Mouse (Mus musculus): Measurements from ENCODE around the gene Ccdc151. TPM values are rescaled to one million over a fixed set of nuclear protein-coding genes. Genes with fewer than 3 reads are reported as not detected.

Ccdc151 gene
- polyA plus RNA-seq, 1 experiment from 2014 or later = 5.0 TPM

GRCm38 (mm10) chr9:21962416-21963059 is 39.9 kb downstream of the Ccdc151 start:
- 0 out of 2 replicates have a peak, but pooled peaks cover under 1% of the 10 kb centered on the region for H3K36me3 ChIP-seq (replicated peaks)
- H3K27me3 ChIP-seq = peaks cover 55% of the 10 kb centered on the region
- peak overlapping the region; percentile 42 for H3K4me3 ChIP-seq (replicated peaks)
- 3% methylated on average over 34 of the region's 34 CpGs for WGBS
- H3K9me3 ChIP-seq = no peaks in the 10 kb centered on the region
- ATAC-seq (ENCODE audit: low FRiP score) = peak; percentile 83
- peak overlapping the region; percentile 72 for H3K4me2 ChIP-seq
- H3K27ac ChIP-seq = no peak overlapping the region
- peaks cover 28% of the 10 kb centered on the region for H3K4me1 ChIP-seq
- peak overlapping the region; percentile 45 for H3K9ac ChIP-seq

GRCm38 (mm10) chr9:21962010-21962409 is 40.4 kb downstream of the Ccdc151 start:
- peaks cover 28% of the 10 kb centered on the region for H3K4me1 ChIP-seq
- no peak overlapping the region for H3K27ac ChIP-seq
- peak; percentile 47 for ATAC-seq (ENCODE audit: low FRiP score)
- H3K36me3 ChIP-seq (replicated peaks) = 0 out of 2 replicates have a peak, but pooled peaks cover 4% of the 10 kb centered on the region
- no peaks in the 10 kb centered on the region for H3K9me3 ChIP-seq
- peak overlapping the region; percentile 45 for H3K9ac ChIP-seq
- peaks cover 55% of the 10 kb centered on the region for H3K27me3 ChIP-seq
- peak overlapping the region; percentile 42 for H3K4me3 ChIP-seq (replicated peaks)
- H3K4me2 ChIP-seq = peak overlapping the region; percentile 72
- WGBS = under 1% methylated on average over 15 of the region's 15 CpGs

GRCm38 (mm10) chr9:21961366-21961980 is 41.0 kb downstream of the Ccdc151 start:
- Histone ChIP-seq H3K4me3 (replicated peaks) (peak overlapping the region; percentile 42), H3K9me3 (no peaks in the 10 kb centered on the region), H3K27me3 (peaks cover 55% of the 10 kb centered on the region), H3K27ac (no peak overlapping the region), H3K9ac (no peak overlapping the region), H3K4me2 (peak overlapping the region; percentile 72), H3K4me1 (peaks cover 32% of the 10 kb centered on the region), H3K36me3 (replicated peaks) (0 out of 2 replicates have a peak, but pooled peaks cover 4% of the 10 kb centered on the region)
- 2% methylated on average over 35 of the region's 35 CpGs for WGBS
- no peak for ATAC-seq (ENCODE audit: low FRiP score)

GRCm38 (mm10) chr9:21960558-21961208 is 41.8 kb downstream of the Ccdc151 start:
- ATAC-seq (ENCODE audit: low FRiP score) = no peak
- H3K36me3 ChIP-seq (replicated peaks) = 0 out of 2 replicates have a peak, but pooled peaks cover 4% of the 10 kb centered on the region
- no peak overlapping the region; the same call in 1 of the 2 replicates for H3K4me3 ChIP-seq (replicated peaks)
- no peaks in the 10 kb centered on the region for H3K9me3 ChIP-seq
- peaks cover 35% of the 10 kb centered on the region for H3K4me1 ChIP-seq
- peak overlapping the region; percentile 30; the same call in 1 of the 2 replicates for H3K4me2 ChIP-seq
- 8% methylated on average over 26 of the region's 26 CpGs for WGBS
- peaks cover 55% of the 10 kb centered on the region for H3K27me3 ChIP-seq
- H3K9ac ChIP-seq = no peak overlapping the region
- H3K27ac ChIP-seq = no peak overlapping the region

DNA sequence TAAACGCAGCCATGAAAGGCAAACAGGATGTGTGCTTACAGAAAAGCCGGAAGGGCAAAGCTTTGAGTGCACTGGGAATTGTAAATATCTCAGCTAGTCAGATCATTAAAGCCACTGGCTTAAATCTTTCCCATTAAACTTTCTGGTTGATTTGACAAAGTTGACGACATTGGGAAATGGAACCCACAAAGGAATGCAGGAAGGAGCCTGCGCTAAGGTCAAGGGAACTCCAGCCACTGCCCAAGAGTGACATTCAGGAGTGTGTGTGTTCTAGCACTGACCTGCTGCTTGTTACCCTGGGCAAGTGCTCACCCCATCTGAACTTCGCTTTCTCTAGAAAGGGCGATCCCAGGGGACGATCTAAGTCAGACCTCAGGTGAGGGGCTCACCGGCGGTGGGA is 42.3 kb downstream of the Ccdc151 start:
- Histone ChIP-seq H3K4me2 (no peak overlapping the region), H3K27me3 (peaks cover 55% of the 10 kb centered on the region), H3K4me1 (peaks cover 35% of the 10 kb centered on the region), H3K36me3 (replicated peaks) (0 out of 2 replicates have a peak, but pooled peaks cover 4% of the 10 kb centered on the region), H3K27ac (no peak overlapping the region), H3K9me3 (no peaks in the 10 kb centered on the region), H3K9ac (no peak overlapping the region), H3K4me3 (replicated peaks) (no peak overlapping the region)
- 46% methylated on average over 9 of the region's 9 CpGs for WGBS
- no peak for ATAC-seq (ENCODE audit: low FRiP score)

DNA sequence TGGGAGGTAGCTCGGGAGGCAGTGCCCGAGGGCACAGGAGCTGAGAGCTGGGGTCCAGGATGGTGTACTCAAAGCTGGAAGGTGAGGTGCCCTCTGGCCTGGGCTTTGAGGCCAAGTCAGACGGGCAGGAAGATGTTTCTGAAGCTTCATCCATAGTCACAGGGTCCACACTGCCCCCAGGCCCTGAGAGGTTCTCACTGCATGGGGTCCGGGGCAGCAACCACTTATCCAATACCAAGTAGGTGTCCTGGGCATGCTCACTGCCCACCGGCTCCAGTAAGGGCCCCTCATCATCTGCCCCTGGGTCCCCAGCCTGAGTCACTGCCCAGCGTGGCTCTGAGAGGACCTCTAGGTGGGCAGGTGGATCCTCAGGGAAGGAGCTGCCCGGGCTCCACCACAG is 43.2 kb downstream of the Ccdc151 start:
- no peak overlapping the region for H3K4me3 ChIP-seq (replicated peaks)
- WGBS = 85% methylated on average over 7 of the region's 7 CpGs
- H3K27me3 ChIP-seq = peaks cover 54% of the 10 kb centered on the region
- 0 out of 2 replicates have a peak, but pooled peaks cover 4% of the 10 kb centered on the region for H3K36me3 ChIP-seq (replicated peaks)
- no peak overlapping the region for H3K27ac ChIP-seq
- ATAC-seq (ENCODE audit: low FRiP score) = no peak
- H3K4me1 ChIP-seq = peaks cover 40% of the 10 kb centered on the region
- no peaks in the 10 kb centered on the region for H3K9me3 ChIP-seq
- no peak overlapping the region for H3K9ac ChIP-seq
- no peak overlapping the region for H3K4me2 ChIP-seq

DNA sequence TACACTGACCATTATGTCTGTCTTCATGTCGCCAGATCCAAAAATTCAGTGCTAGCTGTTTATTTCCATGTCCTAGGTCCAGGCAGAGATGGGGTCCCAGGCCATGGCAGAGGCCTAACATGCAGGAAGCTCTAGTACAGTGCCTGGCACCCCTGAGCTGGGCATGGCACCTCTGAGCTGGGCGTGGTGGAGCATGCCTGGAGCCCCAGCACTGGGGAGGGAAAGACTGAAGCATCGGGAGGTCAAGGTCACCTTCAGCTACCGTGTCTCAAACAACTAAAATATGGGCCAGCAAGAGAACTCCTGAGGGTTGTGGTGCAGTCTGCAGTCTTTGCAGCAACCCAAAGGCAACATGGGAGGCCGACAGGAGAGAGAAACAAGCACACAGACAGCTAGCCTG is 44.1 kb downstream of the Ccdc151 start:
- no peak overlapping the region for H3K4me3 ChIP-seq (replicated peaks)
- no peak for ATAC-seq (ENCODE audit: low FRiP score)

DNA sequence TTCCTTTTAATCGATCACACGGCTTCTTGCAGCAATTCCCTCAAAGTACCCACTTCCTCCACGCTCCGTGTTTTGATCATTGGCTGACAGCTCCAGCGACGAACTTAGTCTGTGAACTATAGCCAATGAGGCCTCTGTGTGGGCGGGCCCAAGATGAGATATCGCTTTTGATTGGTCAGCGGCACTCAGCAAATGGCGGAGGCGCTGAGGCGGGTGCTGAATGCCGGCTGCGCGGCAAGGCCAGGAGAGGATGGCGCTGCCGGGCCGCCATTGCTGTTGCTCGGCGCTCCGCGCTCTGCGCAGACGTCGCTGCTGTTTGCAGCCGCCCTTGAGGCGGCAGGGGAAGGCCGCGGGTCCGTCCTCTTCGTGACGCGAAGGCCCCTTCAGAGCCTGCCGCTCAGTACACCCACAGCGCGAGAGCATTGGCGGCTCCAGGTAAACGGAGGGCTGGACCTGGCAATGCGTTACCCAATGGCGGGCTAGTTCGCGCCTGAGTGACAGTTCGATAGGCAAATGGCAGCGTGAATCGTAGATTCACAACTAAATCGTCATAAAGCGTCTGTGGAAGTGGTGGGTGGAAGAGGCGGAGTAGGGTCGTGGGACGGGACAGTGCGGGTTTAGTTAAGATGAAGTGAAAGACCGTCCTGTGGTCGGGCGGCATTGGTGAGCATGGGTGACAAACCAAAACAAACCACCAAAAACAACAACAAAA is 46.7 kb downstream of the Ccdc151 start, which contains the start of gene Swsap1:
Gene Swsap1 (plus strand): TSS at position 186 of the 712 bp plus-strand sequence.
- H3K4me2 ChIP-seq = peak within 1 kb of the TSS; percentile 65
- under 1% methylated on average over 49 of the region's 54 CpGs for WGBS
- peak within 1 kb of the TSS; percentile 93 for H3K27ac ChIP-seq
- H3K9ac ChIP-seq = peak within 1 kb of the TSS; percentile 81
- peaks cover 19% of the 10 kb centered on the region for H3K27me3 ChIP-seq
- H3K4me3 ChIP-seq (replicated peaks) = peak within 1 kb of the TSS; percentile 71
- H3K36me3 ChIP-seq (replicated peaks) = 0 out of 2 replicates have a peak, but pooled peaks cover 4% of the 10 kb centered on the region
- peaks cover 26% of the 10 kb centered on the region for H3K4me1 ChIP-seq
- peak; percentile 98 for ATAC-seq (ENCODE audit: low FRiP score)
- 0 out of 2 replicates have a peak, but pooled peaks cover 3% of the 10 kb centered on the region for H3K9me3 ChIP-seq

More for the DNA sequence above, 44.1 kb downstream of the Ccdc151 start:
- Histone ChIP-seq H3K9me3 (no peaks in the 10 kb centered on the region), H3K9ac (no peak overlapping the region), H3K4me1 (peaks cover 42% of the 10 kb centered on the region), H3K4me2 (no peak overlapping the region), H3K27me3 (peaks cover 45% of the 10 kb centered on the region), H3K27ac (no peak overlapping the region), H3K36me3 (replicated peaks) (0 out of 2 replicates have a peak, but pooled peaks cover 4% of the 10 kb centered on the region)
- WGBS = 83% methylated on average over 5 of the region's 5 CpGs

GRCm38 (mm10) chr9:21955225-21955569 is 47.2 kb downstream of the Ccdc151 start:
- peak overlapping the region; percentile 65 for H3K4me2 ChIP-seq
- H3K9ac ChIP-seq = 0 out of 2 replicates have a peak overlapping the region, but pooled peaks have one; percentile 81
- WGBS = 2% methylated on average over 18 of the region's 18 CpGs
- peak; percentile 65 for ATAC-seq (ENCODE audit: low FRiP score)
- H3K27me3 ChIP-seq = peaks cover 14% of the 10 kb centered on the region
- peak overlapping the region; percentile 71 for H3K4me3 ChIP-seq (replicated peaks)
- H3K9me3 ChIP-seq = 0 out of 2 replicates have a peak, but pooled peaks cover 3% of the 10 kb centered on the region
- H3K36me3 ChIP-seq (replicated peaks) = 0 out of 2 replicates have a peak, but pooled peaks cover 4% of the 10 kb centered on the region
- peaks cover 23% of the 10 kb centered on the region for H3K4me1 ChIP-seq
- H3K27ac ChIP-seq = peak overlapping the region; percentile 93

DNA sequence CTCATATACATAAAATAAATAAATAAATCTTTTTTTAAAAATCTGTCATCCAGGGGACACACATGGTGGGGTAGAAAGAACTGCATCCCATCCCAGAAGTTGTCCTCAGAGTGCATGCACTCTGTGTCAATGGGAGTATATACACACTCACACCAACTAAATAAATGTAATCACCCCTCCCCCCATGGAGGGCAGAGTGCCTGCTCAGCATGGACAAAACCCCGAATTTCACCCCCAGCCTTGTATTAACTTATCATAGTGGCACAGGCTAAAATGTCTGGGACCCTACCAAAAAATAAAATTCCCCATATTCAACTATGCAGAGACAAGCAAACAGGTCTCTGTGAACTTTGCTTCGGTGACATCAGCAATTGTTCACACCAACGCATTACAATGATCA is 47.8 kb downstream of the Ccdc151 start:
- no peak for ATAC-seq (ENCODE audit: low FRiP score)
- no peak overlapping the region for H3K27ac ChIP-seq
- H3K36me3 ChIP-seq (replicated peaks) = 0 out of 2 replicates have a peak, but pooled peaks cover 4% of the 10 kb centered on the region
- peaks cover 8% of the 10 kb centered on the region for H3K27me3 ChIP-seq
- H3K4me1 ChIP-seq = peaks cover 23% of the 10 kb centered on the region
- H3K4me3 ChIP-seq (replicated peaks) = no peak overlapping the region
- 0 out of 2 replicates have a peak, but pooled peaks cover 3% of the 10 kb centered on the region for H3K9me3 ChIP-seq
- peak overlapping the region; percentile 65; the same call in 1 of the 2 replicates for H3K4me2 ChIP-seq
- WGBS = 76% methylated on average over 3 of the region's 3 CpGs
- H3K9ac ChIP-seq = no peak overlapping the region

- peak; percentile 1; the same call in 1 of the 2 replicates for ATAC-seq (ENCODE audit: low FRiP score)
- H3K27ac ChIP-seq = peak overlapping the region; percentile 69; the same call in 1 of the 2 replicates
- peaks cover 9% of the 10 kb centered on the region for H3K27me3 ChIP-seq
- no peak overlapping the region for H3K9ac ChIP-seq
- H3K36me3 ChIP-seq (replicated peaks) = 0 out of 2 replicates have a peak, but pooled peaks cover 4% of the 10 kb centered on the region
- H3K4me3 ChIP-seq (replicated peaks) = no peak overlapping the region
- no peak overlapping the region for H3K4me2 ChIP-seq
- WGBS = 3% methylated on average over 3 of the region's 3 CpGs
- 0 out of 2 replicates have a peak, but pooled peaks cover 3% of the 10 kb centered on the region for H3K9me3 ChIP-seq
- H3K4me1 ChIP-seq = peaks cover 23% of the 10 kb centered on the region
Measured at GRCm38 (mm10) chr9:21953600-21953999, 48.8 kb downstream of the Ccdc151 start.
